Mouse (Mus musculus) mouse embryonic stem cell (cell line): ENCODE results near the gene Kdm5a.

Experiments used
- in situ Hi-C, 2 experiments: fragments of 300-500 bp; cut with MboI; formaldehyde crosslinking; loops; 1 replicate in 1 of 2; 3 replicates in 1 of 2; pipeline ENCODE4 v1.14.3; 2019 to 2020; ENCODE audit warnings: low sequenced_read_pairs in 2 of 2, low pct_unique_long_range_greater_than_20kb in 1 of 2, mixed read lengths in 1 of 2; ENCODE audit not compliant: unreplicated experiment in 1 of 2

Kdm5a gene

GRCm38 (mm10) chr6:120395622-120396345, 31.9 kb downstream of the Kdm5a start:
- in situ Hi-C loops: no loop called here

GRCm38 (mm10) chr6:120403936-120404335, 40.0 kb downstream of the Kdm5a start:
- in situ Hi-C loops: no loop called here

- in situ Hi-C loops: no loop called here
These were observed 74.2 kb downstream of the Kdm5a start for GRCm38 (mm10) chr6:120438161-120438560.

GRCm38 (mm10) chr6:120442171-120442749, 78.3 kb downstream of the Kdm5a start:
- in situ Hi-C loops: no loop called here

- in situ Hi-C loops: no loop called here
These were observed 79.7 kb downstream of the Kdm5a start for GRCm38 (mm10) chr6:120443363-120444355.

GRCm38 (mm10) chr6:120450208-120450607, 86.3 kb downstream of the Kdm5a start:
- in situ Hi-C loops: no loop called here

- in situ Hi-C loops: no loop called here
These were observed 88.6 kb downstream of the Kdm5a start for GRCm38 (mm10) chr6:120452384-120453102.

GRCm38 (mm10) chr6:120453103-120453445, 89.2 kb downstream of the Kdm5a start:
- in situ Hi-C loops: no loop called here

GRCm38 (mm10) chr6:120453556-120453955, 89.6 kb downstream of the Kdm5a start:
- in situ Hi-C loops: no loop called here

- in situ Hi-C loops: no loop called here
These were observed 90.7 kb downstream of the Kdm5a start for GRCm38 (mm10) chr6:120454627-120455077.

GRCm38 (mm10) chr6:120457074-120457473, 93.2 kb downstream of the Kdm5a start:
- in situ Hi-C loops: no loop called here

- in situ Hi-C loops: no loop called here
These were observed 93.8 kb downstream of the Kdm5a start for GRCm38 (mm10) chr6:120457751-120458150.

- in situ Hi-C loops: no loop called here
These were observed 97.3 kb downstream of the Kdm5a start for GRCm38 (mm10) chr6:120461217-120461616.

GRCm38 (mm10) chr6:120462251-120462650, 98.3 kb downstream of the Kdm5a start:
- in situ Hi-C loops: no loop called here

GRCm38 (mm10) chr6:120463086-120463871, 99.4 kb downstream of the Kdm5a start, which contains the start of gene Il17ra:
Gene Il17ra, plus strand, starts transcription at chr6:120463247.
- in situ Hi-C loops: no loop called here

- in situ Hi-C loops: no loop called here
These were observed 100.0 kb downstream of the Kdm5a start for GRCm38 (mm10) chr6:120463884-120464283.

GRCm38 (mm10) chr6:120464406-120464939, 100.5 kb downstream of the Kdm5a start:
- in situ Hi-C loops: no loop called here
